Mouse (Mus musculus) megakaryocyte progenitor cell, adult 5-6 weeks (primary cell): ENCODE data around the gene Tmem160. TPM values are rescaled to one million over a fixed set of nuclear protein-coding genes. Genes with fewer than 3 reads are reported as not detected.

Experiments
- ATAC-seq: replicated peaks from 2 replicates; pipeline ENCODE4 v1.8.0; 2016; ENCODE audit warnings: mild to moderate bottlenecking, moderate TSS enrichment, inconsistent platforms; ENCODE audit not compliant: poor library complexity
- total RNA-seq, 2 experiments: library from RNA; stranded (forward) in 1 of 2; stranded (reverse) in 1 of 2; fragments of 157-497, 149-512 nt in 1 of 2; fragments of 200-1000 nt in 1 of 2; gene quantifications; 2 replicates each; pipeline versions ENCODE4 v1.2.3 to v1.2.4; 2015 to 2017

The Tmem160 gene
- total RNA-seq, 2 experiments from 2014 or later: 13.5 to 42.5 TPM

DNA sequence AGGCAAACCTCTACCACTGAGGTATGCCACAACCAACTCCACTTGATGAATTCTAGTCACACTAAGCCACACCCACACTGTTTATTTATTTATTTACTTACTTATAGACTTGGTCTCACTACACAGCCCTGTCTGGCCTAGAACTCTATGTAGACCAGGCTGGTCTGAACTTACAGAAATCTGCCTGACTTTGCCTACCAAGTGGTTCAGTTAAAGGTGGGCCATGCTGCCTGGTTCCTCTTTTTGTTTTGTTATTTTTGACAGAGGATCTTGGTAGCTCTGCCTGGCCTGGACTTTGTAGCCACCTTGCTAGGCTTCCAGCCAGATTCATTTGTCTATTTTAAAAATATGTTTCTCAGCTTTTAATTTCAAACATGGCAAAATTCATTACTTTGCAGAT, 36.2 kb downstream of the Tmem160 start:
- no peak for ATAC-seq

DNA sequence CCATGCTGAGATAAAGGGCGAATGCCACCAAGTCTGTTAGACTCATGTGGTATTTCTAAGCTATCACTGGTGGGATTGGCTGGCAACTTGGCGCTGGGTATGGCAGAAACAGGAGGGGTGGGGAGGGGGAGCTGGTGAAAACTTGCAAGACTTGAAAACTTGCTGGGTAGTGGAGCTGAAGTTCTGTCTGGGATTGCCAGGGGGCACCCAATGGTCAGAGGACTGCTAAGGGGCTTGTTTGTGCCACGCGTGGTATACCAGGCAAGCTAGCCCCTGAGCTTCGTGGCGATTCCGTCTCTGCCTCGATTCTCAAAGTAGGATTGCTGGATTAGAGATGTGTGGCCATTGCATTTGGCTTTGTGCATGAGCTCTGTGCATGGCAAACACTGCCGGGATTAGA, 37.4 kb downstream of the Tmem160 start:
- ATAC-seq: no peak

DNA sequence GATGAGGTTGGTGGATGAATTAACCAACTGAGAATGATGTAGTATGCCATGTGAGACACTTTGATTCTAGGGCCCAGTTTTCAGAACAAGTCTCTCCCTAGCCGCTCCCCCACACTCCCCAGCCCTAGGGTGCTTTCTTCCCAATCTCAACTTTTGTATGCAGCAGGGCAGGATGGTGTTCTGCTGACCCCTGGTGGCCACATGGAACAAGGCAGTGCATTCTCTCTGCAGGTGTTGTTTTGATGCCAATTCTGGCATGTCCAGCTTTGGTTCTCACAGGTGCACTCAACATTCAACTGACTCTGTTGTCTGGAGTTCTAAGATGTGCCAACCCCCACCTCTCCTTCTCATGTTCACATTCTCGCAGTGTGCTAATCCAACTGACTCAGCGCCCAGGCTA, 39.2 kb downstream of the Tmem160 start:
- ATAC-seq: peak; percentile 93

DNA sequence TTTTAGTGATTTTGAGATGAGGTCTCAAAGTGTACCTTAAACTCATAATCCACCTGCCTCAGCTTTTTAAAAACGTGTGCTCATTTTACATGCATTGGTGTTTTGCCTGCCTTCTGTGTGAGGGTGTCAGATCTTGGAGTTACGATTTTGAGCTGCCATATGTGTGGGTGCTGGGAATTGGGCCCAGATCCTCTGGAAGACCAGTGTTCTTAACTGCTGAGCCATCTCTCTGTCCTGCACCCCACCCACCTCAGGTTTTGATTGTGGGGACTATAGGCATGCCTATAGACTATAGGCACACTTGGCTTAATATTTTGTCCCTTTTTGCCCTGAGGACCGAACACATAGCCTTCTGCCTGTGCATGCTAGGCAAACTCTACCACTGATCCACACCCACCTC, 39.6 kb downstream of the Tmem160 start:
- ATAC-seq: no peak

DNA sequence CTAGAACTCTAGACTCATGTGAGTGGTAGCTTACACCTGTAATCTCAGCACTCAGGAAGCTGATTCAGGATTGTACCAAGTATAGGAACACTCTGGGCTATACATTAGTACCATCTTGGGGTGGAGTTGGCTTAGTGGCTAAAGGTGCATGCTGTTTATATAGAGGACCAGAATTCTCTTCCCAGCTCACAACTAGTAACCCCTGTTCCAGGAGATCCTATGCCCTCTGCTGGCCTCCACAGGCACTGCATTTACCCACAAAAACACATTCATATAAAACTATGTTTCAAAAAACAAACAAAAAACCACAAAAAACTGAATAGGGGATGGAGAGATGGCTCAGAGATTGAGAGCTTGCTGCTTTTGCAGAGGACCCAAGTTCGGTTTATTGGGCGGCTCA, 40.8 kb downstream of the Tmem160 start:
- ATAC-seq: peak; percentile 73

- ATAC-seq: no peak
Observed at GRCm38 (mm10) chr7:16496260-16496659, 43.7 kb downstream of the Tmem160 start.

- no peak for ATAC-seq
Observed at GRCm38 (mm10) chr7:16499671-16500104, 47.1 kb downstream of the Tmem160 start.

DNA sequence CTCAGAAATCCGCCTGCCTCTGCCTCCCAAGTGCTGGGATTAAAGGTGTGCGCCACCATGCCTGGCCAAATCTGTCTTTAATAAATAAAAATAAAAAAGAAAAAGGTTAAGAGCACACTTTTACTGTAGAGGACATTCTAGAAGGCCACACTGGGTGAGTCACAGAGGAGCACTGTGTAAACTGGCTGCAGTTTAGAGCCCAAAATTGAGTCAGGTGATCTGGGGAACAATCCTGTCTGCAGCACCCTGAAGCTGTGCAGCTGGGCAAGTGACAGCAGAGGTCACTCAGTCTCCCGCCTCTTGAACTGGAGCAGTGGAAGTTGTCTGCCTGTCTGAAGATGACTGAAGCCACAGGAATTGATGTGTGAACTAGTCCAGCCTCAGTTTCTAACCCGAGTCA, 49.0 kb downstream of the Tmem160 start:
- ATAC-seq: no peak

GRCm38 (mm10) chr7:16504573-16505225, 52.1 kb downstream of the Tmem160 start:
- ATAC-seq: peak; percentile 61

Other genes starting within 250 kb of the Tmem160 start
- 6.0 and 6.7 TPM in 2 replicates for gene Dhx34, start 230.7 kb upstream of the Tmem160 start, total RNA-seq (2015)
- gene Dhx34, start 230.7 kb upstream of the Tmem160 start, total RNA-seq (2017): 6.6 and 8.1 TPM in 2 replicates
- gene C5ar2, start 208.6 kb upstream of the Tmem160 start, total RNA-seq (2015): 1.1 and 1.7 TPM in 2 replicates
- gene C5ar2, start 208.6 kb upstream of the Tmem160 start, total RNA-seq (2017): 1.1 and 1.3 TPM in 2 replicates
- gene C5ar1, start 193.2 kb upstream of the Tmem160 start, total RNA-seq (2015): 2.4 and 4.0 TPM in 2 replicates
- 0.57 and 1.2 TPM in 2 replicates for gene C5ar1, start 193.2 kb upstream of the Tmem160 start, total RNA-seq (2017)
- 5.0 and 11.3 TPM in 2 replicates for gene Inafm1, start 179.2 kb upstream of the Tmem160 start, total RNA-seq (2015)
- 5.2 and 6.8 TPM in 2 replicates for gene Inafm1, start 179.2 kb upstream of the Tmem160 start, total RNA-seq (2017)
- gene Ccdc9, start 166.0 kb upstream of the Tmem160 start, total RNA-seq (2015): 17.3 and 19.8 TPM in 2 replicates
- 87.9 and 99.6 TPM in 2 replicates for gene Ccdc9, start 166.0 kb upstream of the Tmem160 start, total RNA-seq (2017)
- 0.25 and 1.8 TPM in 2 replicates for gene Bbc3, start 144.4 kb upstream of the Tmem160 start, total RNA-seq (2015)
- 0.84 and 1.2 TPM in 2 replicates for gene Bbc3, start 144.4 kb upstream of the Tmem160 start, total RNA-seq (2017)
- gene Sae1, start 65.0 kb upstream of the Tmem160 start, total RNA-seq (2015): 76.8 and 81.3 TPM in 2 replicates
- gene Sae1, start 65.0 kb upstream of the Tmem160 start, total RNA-seq (2017): 429 and 547 TPM in 2 replicates
- 36.5 and 38.7 TPM in 2 replicates for gene Zc3h4, start 51.9 kb upstream of the Tmem160 start, total RNA-seq (2015)
- 25.9 and 33.5 TPM in 2 replicates for gene Zc3h4, start 51.9 kb upstream of the Tmem160 start, total RNA-seq (2017)
- gene Npas1, start 24.9 kb downstream of the Tmem160 start, total RNA-seq (2015): not detected in 2 replicates
- not detected in 2 replicates for gene Npas1, start 24.9 kb downstream of the Tmem160 start, total RNA-seq (2017)
- 9.1 and 9.2 TPM in 2 replicates for gene Arhgap35, start 162.2 kb downstream of the Tmem160 start, total RNA-seq (2015)
- gene Arhgap35, start 162.2 kb downstream of the Tmem160 start, total RNA-seq (2017): 4.6 and 6.7 TPM in 2 replicates
- not detected in 2 replicates for gene Ceacam15, start 222.9 kb downstream of the Tmem160 start, total RNA-seq (2015)
- not detected in 2 replicates for gene Ceacam15, start 222.9 kb downstream of the Tmem160 start, total RNA-seq (2017)